Mouse (Mus musculus): ENCODE results near the gene Cux2. TPM values are rescaled to one million over a fixed set of nuclear protein-coding genes. Genes with fewer than 3 reads are reported as not detected.

Cux2 gene
- polyA plus RNA-seq, 1 experiment from 2014 or later = 4.1 TPM

DNA sequence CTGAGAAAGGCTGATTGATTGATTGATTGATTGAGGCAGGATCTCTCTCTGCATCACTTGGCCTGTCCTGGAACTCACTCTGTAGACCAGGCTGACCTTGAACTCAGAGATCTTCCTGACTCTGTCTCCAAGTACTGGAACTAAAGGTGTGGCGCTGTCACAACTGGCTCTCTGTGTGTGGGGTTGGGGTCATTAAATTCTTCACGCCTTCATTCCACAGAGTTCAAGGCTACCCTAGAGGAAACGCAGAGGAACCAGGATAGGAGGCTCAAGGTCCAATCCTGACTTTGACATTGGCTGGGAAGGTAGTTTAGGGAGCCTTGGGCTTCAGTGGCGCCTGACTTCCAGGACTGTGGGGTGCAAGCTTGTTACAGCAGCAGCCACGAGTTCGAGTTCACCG is 159.0 kb downstream of the Cux2 start:
- H3K4me2 ChIP-seq (replicated peaks) = no peak overlapping the region
- no peaks in the 10 kb centered on the region for H3K9me3 ChIP-seq (replicated peaks)
- no peaks in the 10 kb centered on the region for H3K36me3 ChIP-seq
- ATAC-seq (ENCODE audit: insufficient number of reproducible peaks, low FRiP score, low TSS enrichment, low read depth) = no peak
- WGBS = 88% methylated on average over 7 of the region's 7 CpGs
- no peak overlapping the region for H3K4me3 ChIP-seq (replicated peaks)
- H3K9ac ChIP-seq = no peak overlapping the region
- H3K27ac ChIP-seq (replicated peaks) = no peak overlapping the region
- no peaks in the 10 kb centered on the region for H3K27me3 ChIP-seq
- H3K4me1 ChIP-seq = peaks cover 8% of the 10 kb centered on the region; the same call in 1 of the 2 replicates

DNA sequence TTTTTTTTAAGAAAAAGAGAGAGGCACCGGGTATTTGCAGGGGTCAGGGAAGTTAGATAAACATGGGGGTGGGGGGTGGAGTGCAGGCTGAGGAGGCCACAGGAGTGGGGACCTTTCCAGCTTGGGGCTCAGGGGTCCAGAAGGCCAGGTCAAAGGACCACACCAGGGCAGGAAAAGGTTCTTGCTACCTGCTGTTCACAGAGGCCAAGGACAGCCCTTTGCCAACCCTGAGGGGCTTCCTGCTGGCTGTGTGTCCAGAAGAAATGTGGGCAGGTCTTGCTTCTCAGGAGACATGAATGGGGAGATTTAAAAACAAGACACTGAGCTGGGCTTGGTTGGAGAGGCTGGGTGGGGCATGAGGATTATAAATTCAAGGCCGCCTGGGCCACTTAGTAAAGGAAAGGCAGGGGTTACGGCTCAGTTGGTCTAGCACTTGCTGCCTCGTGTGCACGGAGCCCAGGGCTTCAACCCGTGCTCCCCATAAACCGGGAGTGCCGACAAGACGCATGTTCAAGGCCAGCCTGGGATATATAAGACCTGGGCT is 160.0 kb downstream of the Cux2 start:
- no peaks in the 10 kb centered on the region for H3K9me3 ChIP-seq (replicated peaks)
- H3K4me1 ChIP-seq = no peaks in the 10 kb centered on the region
- no peak overlapping the region for H3K4me3 ChIP-seq (replicated peaks)
- WGBS = 42% methylated on average over 9 of the region's 9 CpGs
- ATAC-seq (ENCODE audit: insufficient number of reproducible peaks, low FRiP score, low TSS enrichment, low read depth) = no peak
- H3K36me3 ChIP-seq = no peaks in the 10 kb centered on the region
- H3K27me3 ChIP-seq = no peaks in the 10 kb centered on the region
- H3K9ac ChIP-seq = no peak overlapping the region
- H3K4me2 ChIP-seq (replicated peaks) = no peak overlapping the region
- H3K27ac ChIP-seq (replicated peaks) = no peak overlapping the region

DNA sequence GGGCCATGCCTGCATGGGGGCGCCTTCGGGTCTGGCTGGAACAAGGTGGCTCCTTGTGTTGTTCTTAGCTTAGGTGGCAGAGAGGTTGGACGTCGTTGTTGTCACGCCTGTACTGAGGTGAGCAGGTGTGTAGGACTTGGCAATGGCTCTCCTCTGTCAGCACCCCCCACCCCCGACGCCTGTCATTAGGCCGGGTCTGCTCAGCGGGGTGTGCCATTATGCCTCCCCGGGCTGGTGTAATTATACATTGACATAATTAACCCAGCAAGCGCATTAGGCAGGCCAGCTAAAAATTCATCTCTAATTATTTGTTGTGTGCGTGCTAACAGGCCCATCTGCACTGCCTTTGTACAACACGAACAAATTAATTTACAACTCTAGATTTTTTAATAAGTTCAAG is 160.5 kb downstream of the Cux2 start:
- Histone ChIP-seq H3K27me3 (no peaks in the 10 kb centered on the region), H3K9ac (no peak overlapping the region), H3K36me3 (no peaks in the 10 kb centered on the region), H3K27ac (replicated peaks) (no peak overlapping the region), H3K9me3 (replicated peaks) (no peaks in the 10 kb centered on the region), H3K4me1 (no peaks in the 10 kb centered on the region), H3K4me3 (replicated peaks) (no peak overlapping the region), H3K4me2 (replicated peaks) (no peak overlapping the region)
- no peak for ATAC-seq (ENCODE audit: insufficient number of reproducible peaks, low FRiP score, low TSS enrichment, low read depth)
- 34% methylated on average over 13 of the region's 13 CpGs for WGBS

DNA sequence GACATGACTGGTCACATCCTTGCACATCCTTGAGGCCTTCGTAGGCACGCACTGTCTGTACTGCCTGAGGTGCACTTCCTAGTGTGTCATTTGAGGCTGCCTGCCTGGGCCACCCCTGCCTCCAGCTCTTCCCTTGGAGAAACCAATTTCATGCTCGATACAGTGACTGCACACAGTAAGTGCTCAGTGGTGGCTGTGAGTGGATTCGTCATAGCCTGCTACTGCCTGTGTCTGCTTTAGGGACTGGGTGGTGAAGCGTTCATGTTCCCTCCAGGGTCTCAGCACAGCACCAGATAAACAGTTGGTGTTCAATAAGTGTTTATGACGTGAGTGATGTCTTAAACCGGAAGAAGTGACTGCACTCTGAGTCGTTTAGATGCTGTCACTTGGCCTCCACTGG is 166.5 kb downstream of the Cux2 start:
- ATAC-seq (ENCODE audit: insufficient number of reproducible peaks, low FRiP score, low TSS enrichment, low read depth) = no peak
- 59% methylated on average over 8 of the region's 8 CpGs for WGBS
- Histone ChIP-seq H3K27ac (replicated peaks) (no peak overlapping the region), H3K9me3 (replicated peaks) (no peaks in the 10 kb centered on the region), H3K9ac (no peak overlapping the region), H3K4me1 (no peaks in the 10 kb centered on the region), H3K4me2 (replicated peaks) (no peak overlapping the region), H3K27me3 (no peaks in the 10 kb centered on the region), H3K36me3 (no peaks in the 10 kb centered on the region), H3K4me3 (replicated peaks) (no peak overlapping the region)

DNA sequence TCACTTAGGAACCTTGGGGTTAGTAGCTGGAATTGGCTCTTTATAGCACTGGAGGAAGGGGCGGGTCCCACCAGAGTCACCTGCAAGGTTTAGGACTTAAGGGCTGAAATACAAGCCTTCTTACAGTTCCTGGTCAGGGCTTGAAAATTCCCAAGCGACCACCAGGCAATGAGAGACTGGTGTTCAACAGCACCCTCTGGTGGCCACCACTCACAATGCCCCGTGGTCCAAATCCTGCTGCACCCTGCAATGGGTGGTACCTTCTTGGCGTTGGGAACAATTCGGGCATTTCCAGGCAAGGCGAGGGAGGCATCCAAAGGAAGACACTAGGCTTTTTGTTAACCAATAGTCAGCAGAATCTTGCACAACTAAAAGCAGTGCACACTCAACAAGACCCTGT is 170.7 kb downstream of the Cux2 start:
- H3K27ac ChIP-seq (replicated peaks) = no peak overlapping the region
- no peak overlapping the region for H3K4me2 ChIP-seq (replicated peaks)
- H3K4me1 ChIP-seq = no peaks in the 10 kb centered on the region
- no peak overlapping the region for H3K4me3 ChIP-seq (replicated peaks)
- no peaks in the 10 kb centered on the region for H3K36me3 ChIP-seq
- H3K9ac ChIP-seq = no peak overlapping the region
- 62% methylated on average over 6 of the region's 6 CpGs for WGBS
- no peak for ATAC-seq (ENCODE audit: insufficient number of reproducible peaks, low FRiP score, low TSS enrichment, low read depth)
- no peaks in the 10 kb centered on the region for H3K9me3 ChIP-seq (replicated peaks)
- H3K27me3 ChIP-seq = no peaks in the 10 kb centered on the region

DNA sequence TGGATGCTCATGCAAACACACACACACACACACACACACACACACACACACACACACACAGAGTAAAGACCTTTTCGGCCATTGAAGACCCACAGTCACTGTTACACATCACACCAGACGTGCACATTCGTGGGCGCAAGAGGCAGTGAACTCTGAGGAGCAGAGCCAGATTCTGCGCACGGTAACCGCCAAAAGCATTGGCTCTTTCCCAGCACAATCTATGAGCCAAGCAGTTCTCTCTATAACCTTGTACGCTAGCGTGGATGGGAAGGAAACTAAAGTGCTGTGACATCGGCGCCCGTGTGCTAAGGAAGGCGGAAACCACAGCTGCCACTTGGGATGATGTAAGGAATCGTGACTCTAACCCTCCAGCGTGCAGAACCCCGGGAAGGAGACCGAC is 171.2 kb downstream of the Cux2 start:
- H3K4me2 ChIP-seq (replicated peaks) = no peak overlapping the region
- H3K36me3 ChIP-seq = no peaks in the 10 kb centered on the region
- H3K9ac ChIP-seq = no peak overlapping the region
- no peak for ATAC-seq (ENCODE audit: insufficient number of reproducible peaks, low FRiP score, low TSS enrichment, low read depth)
- H3K4me1 ChIP-seq = no peaks in the 10 kb centered on the region
- H3K27me3 ChIP-seq = no peaks in the 10 kb centered on the region
- no peak overlapping the region for H3K27ac ChIP-seq (replicated peaks)
- 77% methylated on average over 17 of the region's 17 CpGs for WGBS
- no peak overlapping the region for H3K4me3 ChIP-seq (replicated peaks)
- H3K9me3 ChIP-seq (replicated peaks) = no peaks in the 10 kb centered on the region

DNA sequence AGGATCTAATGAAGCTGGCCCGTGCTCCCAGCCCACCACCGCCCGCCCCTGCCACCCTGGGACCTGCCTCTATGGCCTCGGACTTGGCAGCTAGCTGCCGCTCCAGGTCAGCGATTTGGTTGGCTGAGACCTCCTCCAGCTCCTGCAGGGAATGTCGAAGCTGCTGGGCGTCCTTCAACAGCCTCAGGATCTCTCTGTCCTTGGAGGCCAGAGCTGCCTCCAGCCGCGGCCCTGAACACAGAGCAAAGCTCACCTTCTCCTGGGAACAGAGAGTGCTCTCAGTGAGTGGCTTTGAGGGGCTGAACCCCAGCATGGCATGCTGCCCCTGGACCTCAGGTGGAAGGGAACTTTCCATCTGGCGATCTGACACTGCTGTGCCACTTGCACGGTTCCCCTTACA is 173.0 kb downstream of the Cux2 start:
- H3K27ac ChIP-seq (replicated peaks) = no peak overlapping the region
- H3K27me3 ChIP-seq = no peaks in the 10 kb centered on the region
- no peak overlapping the region for H3K4me2 ChIP-seq (replicated peaks)
- no peaks in the 10 kb centered on the region for H3K36me3 ChIP-seq
- no peak overlapping the region for H3K4me3 ChIP-seq (replicated peaks)
- 82% methylated on average over 12 of the region's 12 CpGs for WGBS
- ATAC-seq (ENCODE audit: insufficient number of reproducible peaks, low FRiP score, low TSS enrichment, low read depth) = no peak
- H3K9ac ChIP-seq = no peak overlapping the region
- H3K9me3 ChIP-seq (replicated peaks) = no peaks in the 10 kb centered on the region
- H3K4me1 ChIP-seq = no peaks in the 10 kb centered on the region

DNA sequence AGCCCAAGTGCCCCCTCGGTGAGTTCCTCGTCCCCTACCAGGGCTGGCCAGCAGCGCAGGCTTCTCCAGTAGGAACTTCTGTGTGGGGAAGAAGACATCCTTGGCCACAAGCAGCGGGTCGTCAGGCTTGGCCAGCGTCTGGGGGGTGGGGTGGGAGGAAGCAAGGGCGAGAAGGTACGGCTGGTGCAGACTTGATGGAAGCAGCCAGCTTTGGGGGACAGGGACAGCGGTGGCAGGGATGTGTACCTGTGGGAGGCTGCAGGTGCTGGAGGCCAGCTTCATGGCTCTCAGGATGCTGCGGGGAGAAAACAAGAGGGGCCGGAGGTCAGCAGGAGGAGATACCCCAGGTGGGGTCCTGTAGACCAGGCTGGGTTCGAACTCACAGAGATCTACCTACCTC is 174.9 kb downstream of the Cux2 start:
- Histone ChIP-seq H3K9me3 (replicated peaks) (no peaks in the 10 kb centered on the region), H3K4me3 (replicated peaks) (no peak overlapping the region), H3K27ac (replicated peaks) (no peak overlapping the region), H3K4me2 (replicated peaks) (no peak overlapping the region), H3K4me1 (no peaks in the 10 kb centered on the region), H3K9ac (no peak overlapping the region), H3K27me3 (no peaks in the 10 kb centered on the region), H3K36me3 (no peaks in the 10 kb centered on the region)
- 89% methylated on average over 12 of the region's 12 CpGs for WGBS
- no peak for ATAC-seq (ENCODE audit: insufficient number of reproducible peaks, low FRiP score, low TSS enrichment, low read depth)

DNA sequence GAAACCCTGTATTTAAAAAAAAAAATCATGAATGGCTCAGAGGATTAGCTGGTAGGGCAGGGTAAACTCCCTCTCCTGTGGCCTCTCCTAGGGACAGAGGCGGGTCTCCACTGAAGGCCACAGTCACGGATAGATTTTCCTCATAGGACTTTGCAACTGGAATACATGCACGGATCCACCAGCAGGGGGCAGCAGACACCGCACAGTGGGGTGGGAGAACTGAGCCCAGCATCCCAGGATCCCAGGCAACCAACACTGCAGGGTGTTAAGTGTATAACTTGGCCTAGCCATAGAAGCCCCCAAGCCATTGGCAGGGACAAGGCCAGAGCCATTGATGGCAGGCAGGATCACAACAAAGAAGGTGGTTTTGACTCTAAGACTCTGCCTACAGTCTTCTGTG is 177.7 kb downstream of the Cux2 start:
- Histone ChIP-seq H3K36me3 (no peaks in the 10 kb centered on the region), H3K4me1 (0 out of 2 replicates have a peak, but pooled peaks cover 4% of the 10 kb centered on the region), H3K27me3 (no peaks in the 10 kb centered on the region), H3K4me3 (replicated peaks) (no peak overlapping the region), H3K4me2 (replicated peaks) (no peak overlapping the region), H3K9ac (no peak overlapping the region), H3K27ac (replicated peaks) (no peak overlapping the region), H3K9me3 (replicated peaks) (no peaks in the 10 kb centered on the region)
- 0 out of 2 replicates have a peak, but pooled peaks have one; percentile 31 for ATAC-seq (ENCODE audit: insufficient number of reproducible peaks, low FRiP score, low TSS enrichment, low read depth)
- WGBS = 10% methylated on average over 4 of the region's 4 CpGs

DNA sequence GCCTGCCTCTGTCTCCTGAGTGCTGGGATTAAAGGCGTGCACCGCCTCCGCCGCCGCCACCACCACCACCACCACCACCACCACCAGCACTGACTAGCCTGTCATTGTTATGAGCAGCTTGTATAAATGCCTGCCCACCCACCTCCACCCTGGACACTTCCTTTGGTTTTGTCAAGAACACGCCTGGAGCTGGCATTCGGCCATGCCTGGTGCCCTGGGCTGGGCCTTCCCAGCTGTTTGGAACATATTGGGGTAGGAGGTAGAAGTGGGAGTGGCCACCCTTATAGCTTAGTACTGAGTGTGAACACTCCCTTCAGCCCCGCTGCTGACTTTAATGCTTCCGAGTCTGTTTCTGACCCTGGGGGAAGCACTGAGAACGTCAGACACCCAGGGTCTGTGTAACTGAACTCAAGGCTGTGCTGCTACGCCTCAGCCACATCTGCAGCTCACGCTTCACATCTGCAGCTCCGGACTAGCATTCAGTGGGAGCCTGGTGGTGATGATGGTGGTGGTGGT is 178.3 kb downstream of the Cux2 start:
- Histone ChIP-seq H3K36me3 (no peaks in the 10 kb centered on the region), H3K9ac (no peak overlapping the region), H3K27me3 (no peaks in the 10 kb centered on the region), H3K9me3 (replicated peaks) (no peaks in the 10 kb centered on the region), H3K27ac (replicated peaks) (no peak overlapping the region), H3K4me2 (replicated peaks) (no peak overlapping the region), H3K4me3 (replicated peaks) (no peak overlapping the region), H3K4me1 (0 out of 2 replicates have a peak, but pooled peaks cover 4% of the 10 kb centered on the region)
- 82% methylated on average over 13 of the region's 13 CpGs for WGBS
- no peak for ATAC-seq (ENCODE audit: insufficient number of reproducible peaks, low FRiP score, low TSS enrichment, low read depth)

DNA sequence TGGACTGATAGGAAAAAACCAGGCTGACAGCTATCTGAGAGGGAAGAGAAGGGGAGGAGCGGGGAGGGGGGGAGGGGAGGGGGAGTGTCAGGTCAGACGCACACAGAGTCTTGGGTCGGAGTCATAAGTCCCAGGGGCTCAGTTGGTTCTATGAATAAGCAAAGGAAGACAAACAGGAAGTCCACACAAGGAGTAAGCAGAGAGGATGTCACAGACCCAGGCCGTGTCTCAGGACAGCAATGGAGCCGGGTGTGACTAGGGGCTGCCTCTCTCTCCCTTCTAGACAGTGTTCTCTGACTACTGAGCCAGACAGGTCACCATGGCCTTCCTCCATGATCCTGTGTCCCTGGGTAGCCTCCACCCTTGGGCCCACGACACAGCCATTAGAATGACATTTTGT is 179.1 kb downstream of the Cux2 start:
- Histone ChIP-seq H3K9ac (no peak overlapping the region), H3K36me3 (no peaks in the 10 kb centered on the region), H3K27ac (replicated peaks) (no peak overlapping the region), H3K4me2 (replicated peaks) (no peak overlapping the region), H3K9me3 (replicated peaks) (no peaks in the 10 kb centered on the region), H3K27me3 (no peaks in the 10 kb centered on the region), H3K4me3 (replicated peaks) (no peak overlapping the region), H3K4me1 (0 out of 2 replicates have a peak, but pooled peaks cover 4% of the 10 kb centered on the region)
- WGBS = 62% methylated on average over 6 of the region's 6 CpGs
- no peak for ATAC-seq (ENCODE audit: insufficient number of reproducible peaks, low FRiP score, low TSS enrichment, low read depth)

DNA sequence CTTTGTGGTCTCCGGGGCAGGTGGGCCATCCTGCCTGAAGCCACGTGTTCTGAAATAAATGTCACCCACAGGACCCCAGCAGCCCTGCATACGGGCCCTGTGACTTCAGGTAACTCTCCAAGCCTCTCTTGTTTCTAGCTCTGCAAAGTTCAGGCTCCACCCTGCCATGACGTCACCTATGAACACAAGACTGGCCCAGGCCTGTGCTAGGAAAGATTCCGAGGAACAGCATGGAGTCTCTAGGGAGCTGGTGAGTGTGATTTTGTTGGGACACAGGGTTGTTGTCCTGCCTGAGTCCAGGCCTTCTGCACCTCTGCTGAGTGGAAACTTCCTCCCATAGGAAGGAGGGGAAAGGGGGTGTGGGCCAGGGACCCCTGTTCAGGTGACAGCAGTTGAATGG is 181.9 kb downstream of the Cux2 start:
- ATAC-seq (ENCODE audit: insufficient number of reproducible peaks, low FRiP score, low TSS enrichment, low read depth) = no peak
- no peak overlapping the region for H3K4me2 ChIP-seq (replicated peaks)
- 42% methylated on average over 5 of the region's 5 CpGs for WGBS
- H3K9me3 ChIP-seq (replicated peaks) = no peaks in the 10 kb centered on the region
- no peak overlapping the region for H3K9ac ChIP-seq
- H3K27ac ChIP-seq (replicated peaks) = no peak overlapping the region
- no peak overlapping the region for H3K4me3 ChIP-seq (replicated peaks)
- H3K4me1 ChIP-seq = 0 out of 2 replicates have a peak, but pooled peaks cover 4% of the 10 kb centered on the region
- no peaks in the 10 kb centered on the region for H3K36me3 ChIP-seq
- no peaks in the 10 kb centered on the region for H3K27me3 ChIP-seq

Measured in embryonic facial prominence, embryonic 15.5 days (tissue).